Mouse (Mus musculus) lung, adult 2 months (tissue): ENCODE results near the gene Gm20696.

Experiments
- CTCF ChIP-seq: fragments of 200-500 bp; IDR thresholded peaks from 2 replicates; pipeline ENCODE4 v1.5.1; 2011; ENCODE audit warnings: mild to moderate bottlenecking, low read length, control low read depth; ENCODE audit not compliant: insufficient read depth
- POLR2A ChIP-seq: fragments of 200-500 bp; IDR thresholded peaks from 2 replicates; pipeline ENCODE4 v1.6.1; 2011; ENCODE audit warnings: low read depth, mild to moderate bottlenecking, control low read depth, low read length, borderline replicate concordance; ENCODE audit errors: extremely low read depth

DNA sequence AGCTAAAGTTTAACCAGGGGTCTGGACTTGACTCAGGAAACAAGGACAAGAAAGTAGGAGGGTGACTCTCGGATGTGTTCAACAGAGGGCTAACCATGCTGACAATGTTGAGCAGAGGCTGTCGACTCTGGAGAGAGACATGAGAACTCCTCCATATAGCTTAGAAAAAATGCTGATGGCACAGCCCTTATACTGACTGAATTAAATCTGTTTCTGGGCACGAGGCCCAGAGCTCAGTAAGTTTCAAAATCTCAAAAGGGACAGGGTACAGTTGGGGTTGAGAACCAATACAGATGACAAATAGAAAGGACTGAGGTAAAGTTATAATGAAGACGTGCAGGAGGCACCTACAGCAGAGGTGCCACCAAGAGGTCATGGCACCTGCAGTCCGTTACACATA, 386.0 kb downstream of the Gm20696 start:
- TF ChIP-seq POLR2A = no peak
- no peak for TF ChIP-seq CTCF
